Mouse (Mus musculus) B cell, adult 2 months (primary cell): ENCODE measurements around the gene Rhox4c.
"Not testable (repeated sequence)": the region's sequence is repeated elsewhere in the genome, so short reads cannot be mapped to it uniquely, and the experiment has no call there.

Experiments used
- DNase-seq, 2 experiments: peaks; one replicate each; pipeline ENCODE4 v3.0.0; 2022

Gene Rhox4c

DNA sequence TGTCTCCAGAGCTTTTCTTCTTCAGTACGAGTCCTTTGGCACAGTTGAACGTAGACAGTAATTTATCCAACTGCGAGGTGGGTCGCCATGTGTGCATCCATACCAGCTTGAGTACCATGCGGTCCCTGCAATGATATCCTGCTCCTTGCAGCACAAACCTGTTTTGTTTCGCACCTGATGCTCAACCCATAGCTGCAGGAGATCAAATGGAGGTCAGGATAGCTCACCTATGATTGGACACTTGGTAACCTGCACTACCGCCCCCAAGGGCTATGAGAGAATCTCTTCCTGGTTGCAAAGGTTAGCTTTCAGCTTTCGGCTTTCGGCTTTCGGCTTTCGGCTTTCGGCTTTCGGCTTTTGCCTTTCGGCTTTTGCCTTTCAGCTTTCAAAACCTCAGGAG is at the start of gene Rhox4c:
Gene Rhox4c (plus strand): TSS at position 301 of the 400 bp plus-strand sequence.
- DNase-seq, result not testable (repeated sequence)

DNA sequence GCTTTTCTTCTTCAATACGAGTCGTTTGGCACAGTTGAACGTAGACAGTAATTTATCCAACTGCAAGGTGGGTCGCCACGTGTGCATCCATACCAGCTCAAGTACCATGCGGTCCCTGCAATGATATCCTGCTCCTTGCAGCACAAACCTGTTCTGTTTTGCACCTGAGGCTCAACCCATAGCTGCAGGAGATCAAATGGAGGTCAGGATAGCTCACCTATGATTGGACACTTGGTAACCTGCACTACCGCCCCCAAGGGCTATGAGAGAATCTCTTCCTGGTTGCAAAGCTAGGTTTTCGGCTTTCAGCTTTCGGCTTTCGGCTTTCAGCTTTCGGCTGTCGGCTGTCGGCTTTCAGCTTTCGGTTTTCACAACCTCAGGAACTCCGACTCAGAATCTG is 47.9 kb upstream of the Rhox4c start, which contains the start of gene Rhox4b:
Gene Rhox4b (plus strand): TSS at position 301 of the 400 bp plus-strand sequence.
- not testable (repeated sequence) for DNase-seq

GRCm38 (mm10) chrX:37453380-37453779 is 26.8 kb upstream of the Rhox4c start, which contains the start of gene Rhox2c:
TSS of gene Rhox2c (plus strand) at chrX:37453680.
- DNase-seq, result not testable (repeated sequence)

DNA sequence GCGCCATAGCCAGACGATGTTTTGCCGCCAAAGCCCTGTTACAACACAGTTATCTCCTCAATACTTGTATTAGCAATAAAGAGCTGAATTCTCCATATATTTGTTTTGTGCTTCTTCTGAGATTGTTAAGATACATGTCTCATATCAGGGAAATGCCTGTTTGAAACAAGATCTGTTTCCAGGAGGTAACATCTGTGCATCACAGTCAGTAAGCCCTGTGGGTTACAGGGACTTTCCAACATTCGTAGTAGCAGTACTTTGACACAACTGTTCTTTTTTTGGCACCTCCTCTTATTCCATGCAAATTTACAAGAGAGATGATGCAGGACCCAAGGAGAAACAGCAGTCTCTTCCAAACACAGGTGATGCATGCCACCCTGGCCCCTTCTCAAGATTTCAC is 21.9 kb upstream of the Rhox4c start, which contains the start of gene Rhox3c:
Gene Rhox3c (plus strand): TSS at position 301 of the 400 bp plus-strand sequence.
- DNase-seq, result not testable (repeated sequence)

GRCm38 (mm10) chrX:37514059-37514458 is 33.9 kb downstream of the Rhox4c start, which contains the start of gene Rhox4d:
TSS of gene Rhox4d (plus strand) at chrX:37514359.
- DNase-seq, result not testable (repeated sequence)

GRCm38 (mm10) chrX:37530152-37530551 is 50.0 kb downstream of the Rhox4c start, which contains the start of gene Rhox2e:
TSS of gene Rhox2e (plus strand) at chrX:37530452.
- DNase-seq, result not testable (repeated sequence)
